Mouse (Mus musculus) liver, postnatal 0 days (tissue): ENCODE measurements around the gene Elmo1. TPM values are rescaled to one million over a fixed set of nuclear protein-coding genes. Genes with fewer than 3 reads are reported as not detected.

Experiments used
- ATAC-seq: fragments of 200-750 bp; cut with Nextera tagmentation; 2 replicates; pipeline ENCODE4 v1.8.0; 2017; ENCODE audit warnings: mild to moderate bottlenecking, moderate library complexity
- DNase-seq: peaks from one replicate; pipeline ENCODE4 v3.0.0-alpha.2; 2016
- H3K27ac ChIP-seq: fragments of 300-500 bp; sonication (generic); 2 replicates; pipeline ENCODE4 v1.5.1; 2014; ENCODE audit warnings: antibody characterized with exemption, moderate library complexity, mild to moderate bottlenecking, low read depth
- H3K27me3 ChIP-seq: fragments of 300-500 bp; sonication (generic); 2 replicates; pipeline ENCODE4 v1.6.1; 2014; ENCODE audit warnings: low read length, control low read depth, mixed read lengths; ENCODE audit not compliant: insufficient read depth
- H3K36me3 ChIP-seq: fragments of 300-500 bp; sonication (generic); replicated peaks from 2 replicates; pipeline ENCODE4 v1.6.1; 2014; ENCODE audit warnings: mild to moderate bottlenecking, control low read depth, low read length, moderate library complexity, mixed read lengths; ENCODE audit not compliant: insufficient read depth
- H3K4me1 ChIP-seq: fragments of 300-500 bp; sonication (generic); 2 replicates; pipeline ENCODE4 v1.6.1; 2014; ENCODE audit warnings: antibody characterized with exemption, mild to moderate bottlenecking, control low read depth; ENCODE audit not compliant: insufficient read depth
- H3K4me2 ChIP-seq: fragments of 300-500 bp; sonication (generic); 2 replicates; pipeline ENCODE4 v1.6.1; 2014; ENCODE audit warnings: low read depth, mild to moderate bottlenecking, low read length, moderate library complexity, mixed read lengths
- H3K4me3 ChIP-seq: fragments of 300-500 bp; sonication (generic); 2 replicates; pipeline ENCODE4 v1.5.1; 2014; ENCODE audit warnings: low read depth, low read length
- H3K9ac ChIP-seq: fragments of 300-500 bp; sonication (generic); replicated peaks from 2 replicates; pipeline ENCODE4 v1.6.1; 2014; ENCODE audit warnings: mild to moderate bottlenecking, moderate library complexity
- H3K9me3 ChIP-seq: fragments of 300-500 bp; sonication (generic); 2 replicates; pipeline ENCODE4 v1.6.1; 2016; ENCODE audit warnings: mild to moderate bottlenecking, control low read depth, low read length, mixed read lengths
- CTCF ChIP-seq: sonication (generic); IDR thresholded peaks from 2 replicates; pipeline ENCODE4 v1.5.1; 2016; ENCODE audit warnings: antibody characterized with exemption, low read depth
- EP300 ChIP-seq: IDR thresholded peaks from 2 replicates; pipeline ENCODE4 v1.6.1; 2016; ENCODE audit warnings: antibody characterized with exemption, low read depth, mild to moderate bottlenecking
- WGBS: fragments of 180-500 bp; shearing (Covaris S2); extraction: QIAGEN DNeasy Blood & Tissue Kit; methylation state at CpG from one replicate; pipeline ENCODE4 v1.1.7; 2014; ENCODE audit not compliant: insufficient replicate concordance; 5-methylcytosine and 5-hydroxymethylcytosine counted together
- polyA plus RNA-seq: library from polyadenylated mRNA; unstranded; fragments of >200 nt; fragmentation: Nextera tagmentation; extraction: Ambion mirVana; gene quantifications from 2 replicates; pipeline ENCODE4 v1.2.1, GENCODE M21; 2015

Elmo1 gene
- polyA plus RNA-seq, 1 experiment from 2014 or later: 3.1 TPM

GRCm38 (mm10) chr13:20404530-20404929, 314.1 kb downstream of the Elmo1 start:
- WGBS: 79% methylated on average over 3 of the region's 3 CpGs
- H3K4me3 ChIP-seq: no peak overlapping the region
- no peak overlapping the region for H3K4me2 ChIP-seq
- ATAC-seq (no peak), DNase-seq (no peak)
- H3K27ac ChIP-seq: no peak overlapping the region
- H3K9me3 ChIP-seq: no peaks in the 10 kb centered on the region
- H3K9ac ChIP-seq: no peak overlapping the region
- H3K36me3 ChIP-seq: no peaks in the 10 kb centered on the region
- no peak for TF ChIP-seq CTCF
- no peak for TF ChIP-seq EP300
- H3K27me3 ChIP-seq: no peaks in the 10 kb centered on the region
- peaks cover 3% of the 10 kb centered on the region; the same call in 1 of the 2 replicates for H3K4me1 ChIP-seq

GRCm38 (mm10) chr13:20406470-20407213, 316.2 kb downstream of the Elmo1 start:
- Histone ChIP-seq H3K4me3 (no peak overlapping the region), H3K4me2 (no peak overlapping the region), H3K27me3 (no peaks in the 10 kb centered on the region), H3K27ac (no peak overlapping the region), H3K9me3 (no peaks in the 10 kb centered on the region), H3K4me1 (peaks cover 3% of the 10 kb centered on the region; the same call in 1 of the 2 replicates), H3K9ac (no peak overlapping the region), H3K36me3 (no peaks in the 10 kb centered on the region)
- no peak for DNase-seq
- no peak for TF ChIP-seq EP300
- TF ChIP-seq CTCF: no peak
- 84% methylated on average over 11 of the region's 11 CpGs for WGBS
- no peak for ATAC-seq

DNA sequence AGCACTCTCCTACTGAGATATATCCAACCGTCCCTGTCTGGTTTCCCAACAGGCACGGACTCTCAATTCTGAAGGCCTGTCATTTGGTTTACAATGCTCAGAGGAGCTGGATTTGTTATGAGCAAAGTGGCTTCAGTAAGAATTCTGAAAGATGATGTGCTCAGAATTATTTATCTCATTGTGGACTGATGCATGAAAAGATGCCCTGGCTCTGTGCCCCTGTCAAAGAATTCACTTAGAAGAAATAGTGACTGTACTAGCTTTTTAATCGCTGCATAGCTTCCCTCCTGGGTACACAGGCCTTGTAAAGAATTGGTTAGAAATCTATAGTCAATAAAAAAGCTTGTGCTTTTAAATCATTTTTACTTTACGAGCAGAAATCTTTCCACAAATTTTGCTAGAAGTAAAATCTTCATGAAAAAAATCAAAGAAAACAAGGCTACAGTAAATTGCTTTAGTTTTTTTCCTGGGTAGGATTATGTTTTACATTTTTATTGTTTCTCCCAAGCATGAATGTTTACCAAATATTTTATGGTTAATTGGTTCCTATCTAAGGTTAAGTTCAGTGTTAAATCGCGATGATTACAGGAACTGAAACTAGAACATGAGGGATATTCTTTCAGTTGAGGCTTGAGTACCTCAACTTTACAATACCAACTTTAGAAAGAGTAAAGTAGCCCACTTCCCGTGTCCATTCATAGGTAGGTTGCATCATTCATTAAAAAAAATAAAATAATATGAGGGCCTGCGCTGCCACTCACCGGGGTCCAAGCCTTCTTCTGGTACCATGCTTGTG, 320.1 kb downstream of the Elmo1 start:
- Histone ChIP-seq H3K36me3 (no peaks in the 10 kb centered on the region), H3K9ac (no peak overlapping the region), H3K4me1 (peaks cover 1% of the 10 kb centered on the region; the same call in 1 of the 2 replicates), H3K4me2 (no peak overlapping the region), H3K27ac (no peak overlapping the region), H3K27me3 (no peaks in the 10 kb centered on the region), H3K4me3 (no peak overlapping the region), H3K9me3 (no peaks in the 10 kb centered on the region)
- DNase-seq (no peak), ATAC-seq (no peak)
- 81% methylated on average over 9 of the region's 9 CpGs for WGBS
- no peak for TF ChIP-seq CTCF
- no peak for TF ChIP-seq EP300

DNA sequence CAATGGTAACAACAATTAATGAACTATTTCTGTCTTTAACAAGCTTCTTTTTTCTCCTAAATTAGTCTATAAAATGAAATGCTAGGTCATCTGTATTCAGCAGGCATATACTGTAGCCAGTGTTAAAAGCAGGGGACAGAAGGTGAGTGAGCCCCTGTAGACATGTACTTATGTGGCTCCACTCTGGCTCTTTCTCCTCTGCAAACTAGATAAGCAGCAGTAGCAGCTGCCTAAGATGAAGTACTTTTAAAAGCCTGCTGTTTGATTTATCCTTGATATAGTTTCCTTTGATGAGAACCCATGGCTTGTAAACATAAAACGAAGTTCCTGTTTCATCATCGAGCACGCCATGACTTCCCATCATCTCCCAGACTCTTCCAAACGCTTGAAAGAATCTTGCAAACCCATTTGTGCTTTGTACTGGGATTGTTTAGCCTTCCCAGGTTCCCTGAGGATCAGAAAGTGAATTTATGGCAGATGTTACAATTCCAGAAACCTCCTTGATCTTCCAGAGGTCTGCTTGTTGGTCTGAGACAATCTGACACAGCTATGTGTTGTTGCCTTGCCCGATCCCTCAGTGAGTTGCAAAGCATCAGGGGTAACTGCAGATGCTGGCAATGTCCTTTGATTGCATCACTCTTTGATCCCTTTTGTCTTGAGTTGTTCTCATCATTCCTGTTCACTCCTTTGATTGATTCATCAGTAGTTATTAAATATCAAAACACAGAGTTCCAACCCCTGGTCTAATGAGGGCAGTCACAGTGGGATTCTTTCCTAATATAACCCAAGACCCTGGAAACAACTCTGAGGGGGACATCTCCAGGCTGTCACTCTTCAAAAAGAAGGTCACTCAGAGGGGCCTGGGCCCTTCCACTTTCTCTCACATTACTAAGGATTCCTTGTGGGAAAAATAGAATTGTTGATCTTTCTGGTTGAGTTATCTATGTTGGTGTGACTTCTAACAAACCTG, 326.6 kb downstream of the Elmo1 start:
- Histone ChIP-seq H3K4me2 (no peak overlapping the region), H3K4me1 (0 out of 2 replicates have a peak, but pooled peaks cover 3% of the 10 kb centered on the region)
- no peak for TF ChIP-seq CTCF
- no peak for TF ChIP-seq EP300

DNA sequence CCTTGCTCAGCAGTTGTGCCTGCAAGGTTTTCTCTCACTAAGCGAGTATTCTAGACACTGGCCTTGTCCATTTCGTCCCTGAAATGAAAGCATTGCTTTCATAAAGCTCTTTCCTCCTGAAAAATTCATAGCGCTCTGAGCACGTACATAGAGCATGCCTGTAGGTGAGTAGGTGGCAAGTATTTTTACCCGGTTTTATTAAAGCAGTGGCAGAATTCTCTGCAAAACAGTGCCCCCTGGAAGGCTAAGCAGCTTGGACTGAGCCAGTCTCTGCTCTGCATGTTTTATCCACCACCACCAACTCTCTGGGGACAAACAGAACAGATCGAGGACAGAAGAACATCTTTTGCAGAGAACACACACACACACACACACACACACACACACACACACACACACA, 340.6 kb downstream of the Elmo1 start:
- Histone ChIP-seq H3K4me1 (no peaks in the 10 kb centered on the region), H3K4me3 (no peak overlapping the region), H3K27me3 (no peaks in the 10 kb centered on the region), H3K4me2 (no peak overlapping the region), H3K27ac (no peak overlapping the region), H3K9me3 (no peaks in the 10 kb centered on the region), H3K9ac (no peak overlapping the region), H3K36me3 (no peaks in the 10 kb centered on the region)
- no peak for DNase-seq
- TF ChIP-seq CTCF (no peak), EP300 (no peak)
- ATAC-seq: no peak
- 84% methylated on average over 6 of the region's 6 CpGs for WGBS

More for the DNA sequence above, 326.6 kb downstream of the Elmo1 start:
- no peak overlapping the region for H3K9ac ChIP-seq
- 63% methylated on average over 5 of the region's 5 CpGs for WGBS
- no peak overlapping the region for H3K4me3 ChIP-seq
- no peaks in the 10 kb centered on the region for H3K27me3 ChIP-seq
- no peak for ATAC-seq
- H3K27ac ChIP-seq: no peak overlapping the region
- DNase-seq: no peak
- no peaks in the 10 kb centered on the region for H3K9me3 ChIP-seq
- H3K36me3 ChIP-seq: no peaks in the 10 kb centered on the region
